Mouse (Mus musculus): Measurements from ENCODE around the gene Glb1. TPM values are rescaled to one million over a fixed set of nuclear protein-coding genes. Genes with fewer than 3 reads are reported as not detected.

The Glb1 gene
- total and polyA plus RNA-seq, 3 experiments = 12.2 to 20.8 (median 14.8) TPM

DNA sequence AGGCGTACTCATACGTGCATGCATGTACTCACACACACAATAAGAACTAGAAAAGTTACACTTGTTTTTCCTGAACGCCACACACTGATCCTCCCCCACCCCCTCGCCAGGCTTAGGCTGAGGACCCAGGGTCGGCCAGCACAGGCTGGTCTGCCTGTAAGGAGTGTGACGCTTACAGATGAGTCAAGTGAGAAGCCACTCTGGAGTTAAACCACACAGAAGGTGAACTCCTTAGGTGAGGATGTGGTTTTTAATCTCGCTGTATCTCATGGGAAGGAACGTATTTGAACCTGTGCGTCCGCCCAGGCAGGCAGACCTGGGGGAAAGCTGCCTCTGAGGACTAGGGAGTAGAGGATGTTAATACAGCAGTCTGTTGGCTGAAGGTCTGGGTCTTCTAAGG lies 39.7 kb downstream of the Glb1 start:
- H3K27me3 ChIP-seq (ENCODE audit: control insufficient read depth, insufficient read depth, low read length) = no peaks in the 10 kb centered on the region
- H3K79me2 ChIP-seq (replicated peaks; ENCODE audit: control insufficient read depth, insufficient read depth, low read length) = no peaks in the 10 kb centered on the region
- no peaks in the 10 kb centered on the region for H3K4me1 ChIP-seq (ENCODE audit: control insufficient read depth, insufficient read depth, low read length)
- 91% methylated on average over 10 of the region's 10 CpGs for WGBS
- intact Hi-C loops (cut with DNase I) = no loop called here
- no peak for DNase-seq
- H3K27ac ChIP-seq = no peak overlapping the region
- H3K4me3 ChIP-seq = no peak overlapping the region
- TF ChIP-seq POLR2A (IDR thresholded peaks at IDR 0.05; ENCODE audit: insufficient read depth, low read depth, low read length) = no peak
- no peak for TF ChIP-seq CTCF (IDR thresholded peaks at IDR 0.05)
- TF ChIP-seq EP300 (IDR thresholded peaks at IDR 0.05; ENCODE audit: insufficient read depth, low read depth, low read length) = no peak
- no peak overlapping the region for H3K9ac ChIP-seq (ENCODE audit: low read depth, low read length)
- no peaks in the 10 kb centered on the region for H3K36me3 ChIP-seq (ENCODE audit: control insufficient read depth, insufficient read depth, low read length)

DNA sequence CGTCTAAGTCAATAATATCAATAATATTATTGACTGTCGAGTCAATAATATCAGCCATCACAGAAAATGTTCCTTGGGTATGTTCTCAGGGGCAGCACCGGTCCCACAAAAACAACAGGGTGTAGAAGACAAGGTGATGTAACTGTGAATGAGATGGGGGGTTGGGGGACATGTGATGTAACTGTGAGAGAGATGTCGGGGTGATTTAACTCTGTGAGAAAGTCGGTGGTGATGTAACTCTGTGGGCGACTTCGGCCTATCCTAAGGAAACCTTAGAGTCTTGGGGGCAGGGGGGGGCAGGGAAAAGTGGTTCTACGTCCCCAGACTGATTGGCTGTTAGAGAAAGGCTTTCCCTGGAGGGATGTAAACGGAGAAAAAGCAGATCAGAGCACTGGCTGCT lies 41.3 kb downstream of the Glb1 start:
- Histone ChIP-seq H3K36me3 (ENCODE audit: control insufficient read depth, insufficient read depth, low read length) (no peaks in the 10 kb centered on the region), H3K4me3 (no peak overlapping the region), H3K4me1 (ENCODE audit: control insufficient read depth, insufficient read depth, low read length) (no peaks in the 10 kb centered on the region), H3K9ac (ENCODE audit: low read depth, low read length) (no peak overlapping the region), H3K27me3 (ENCODE audit: control insufficient read depth, insufficient read depth, low read length) (no peaks in the 10 kb centered on the region), H3K27ac (no peak overlapping the region), H3K79me2 (replicated peaks; ENCODE audit: control insufficient read depth, insufficient read depth, low read length) (no peaks in the 10 kb centered on the region)
- DNase-seq = no peak
- 96% methylated on average over 9 of the region's 9 CpGs for WGBS
- TF ChIP-seq EP300 (IDR thresholded peaks at IDR 0.05; ENCODE audit: insufficient read depth, low read depth, low read length) (no peak), CTCF (IDR thresholded peaks at IDR 0.05) (no peak), POLR2A (IDR thresholded peaks at IDR 0.05; ENCODE audit: insufficient read depth, low read depth, low read length) (no peak)
- intact Hi-C loops (cut with DNase I) = no loop called here

DNA sequence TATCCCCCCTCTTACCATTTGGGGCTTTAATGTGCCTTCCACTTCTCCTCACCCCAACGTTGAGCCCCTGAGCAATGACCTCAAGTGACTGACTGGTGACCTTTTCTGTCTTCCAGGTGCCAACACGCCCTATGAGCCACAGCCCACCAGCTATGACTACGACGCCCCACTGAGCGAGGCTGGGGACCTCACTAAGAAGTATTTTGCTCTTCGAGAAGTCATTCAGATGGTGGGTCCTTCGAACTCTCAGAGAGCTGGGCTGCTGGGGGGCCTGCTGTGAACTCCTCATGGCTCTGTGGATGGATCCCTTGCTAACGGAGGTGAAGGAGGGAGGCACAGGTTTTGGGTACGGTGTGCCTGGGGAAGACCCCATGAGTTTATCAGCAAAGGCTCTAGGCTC lies 42.0 kb downstream of the Glb1 start:
- TF ChIP-seq POLR2A (IDR thresholded peaks at IDR 0.05; ENCODE audit: insufficient read depth, low read depth, low read length) = no peak
- TF ChIP-seq CTCF (IDR thresholded peaks at IDR 0.05) = no peak
- TF ChIP-seq EP300 (IDR thresholded peaks at IDR 0.05; ENCODE audit: insufficient read depth, low read depth, low read length) = no peak
- Histone ChIP-seq H3K36me3 (ENCODE audit: control insufficient read depth, insufficient read depth, low read length) (no peaks in the 10 kb centered on the region), H3K4me1 (ENCODE audit: control insufficient read depth, insufficient read depth, low read length) (no peaks in the 10 kb centered on the region), H3K9ac (ENCODE audit: low read depth, low read length) (no peak overlapping the region), H3K79me2 (replicated peaks; ENCODE audit: control insufficient read depth, insufficient read depth, low read length) (no peaks in the 10 kb centered on the region), H3K4me3 (no peak overlapping the region), H3K27me3 (ENCODE audit: control insufficient read depth, insufficient read depth, low read length) (no peaks in the 10 kb centered on the region), H3K27ac (no peak overlapping the region)
- no peak for DNase-seq
- WGBS = 89% methylated on average over 9 of the region's 9 CpGs
- intact Hi-C loops (cut with DNase I) = no loop called here

- Histone ChIP-seq H3K4me1 (ENCODE audit: control insufficient read depth, insufficient read depth, low read length) (no peaks in the 10 kb centered on the region), H3K27me3 (ENCODE audit: control insufficient read depth, insufficient read depth, low read length) (no peaks in the 10 kb centered on the region), H3K36me3 (ENCODE audit: control insufficient read depth, insufficient read depth, low read length) (no peaks in the 10 kb centered on the region), H3K79me2 (replicated peaks; ENCODE audit: control insufficient read depth, insufficient read depth, low read length) (no peaks in the 10 kb centered on the region), H3K9ac (ENCODE audit: low read depth, low read length) (no peak overlapping the region), H3K27ac (no peak overlapping the region), H3K4me3 (no peak overlapping the region)
- intact Hi-C loops (cut with DNase I) = no loop called here
- DNase-seq = no peak
- no peak for TF ChIP-seq POLR2A (IDR thresholded peaks at IDR 0.05; ENCODE audit: insufficient read depth, low read depth, low read length)
- TF ChIP-seq EP300 (IDR thresholded peaks at IDR 0.05; ENCODE audit: insufficient read depth, low read depth, low read length) = no peak
- no peak for TF ChIP-seq CTCF (IDR thresholded peaks at IDR 0.05)
- WGBS = 89% methylated on average over 8 of the region's 8 CpGs
Observed at GRCm38 (mm10) chr9:114443351-114443750, 42.5 kb downstream of the Glb1 start.

DNA sequence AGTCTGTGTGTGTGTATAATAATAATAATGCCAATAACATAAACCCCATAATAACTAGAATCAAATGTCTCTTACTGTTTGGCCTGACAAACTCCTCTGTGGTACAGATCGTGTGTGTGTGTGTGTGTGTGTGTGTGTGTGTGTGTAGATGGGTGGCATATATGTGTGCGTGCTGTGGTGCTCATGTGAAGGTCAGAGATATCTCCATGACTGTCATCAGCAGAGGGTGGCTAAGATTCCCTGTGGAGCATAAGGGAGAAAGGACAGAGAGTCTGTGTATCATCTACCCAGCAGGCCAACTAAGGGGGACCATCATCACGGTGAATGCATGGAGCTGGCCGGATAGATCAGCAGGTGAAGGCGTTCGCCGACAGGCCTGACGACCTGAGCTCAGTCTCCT lies 46.0 kb downstream of the Glb1 start:
- TF ChIP-seq EP300 (IDR thresholded peaks at IDR 0.05; ENCODE audit: insufficient read depth, low read depth, low read length) (no peak), CTCF (IDR thresholded peaks at IDR 0.05) (no peak), POLR2A (IDR thresholded peaks at IDR 0.05; ENCODE audit: insufficient read depth, low read depth, low read length) (no peak)
- Histone ChIP-seq H3K4me3 (no peak overlapping the region), H3K27me3 (ENCODE audit: control insufficient read depth, insufficient read depth, low read length) (no peaks in the 10 kb centered on the region), H3K9ac (ENCODE audit: low read depth, low read length) (no peak overlapping the region), H3K79me2 (replicated peaks; ENCODE audit: control insufficient read depth, insufficient read depth, low read length) (no peaks in the 10 kb centered on the region), H3K4me1 (ENCODE audit: control insufficient read depth, insufficient read depth, low read length) (no peaks in the 10 kb centered on the region), H3K27ac (no peak overlapping the region), H3K36me3 (ENCODE audit: control insufficient read depth, insufficient read depth, low read length) (no peaks in the 10 kb centered on the region)
- WGBS = 84% methylated on average over 8 of the region's 8 CpGs
- no peak for DNase-seq
- intact Hi-C loops (cut with DNase I) = no loop called here

- Histone ChIP-seq H3K79me2 (replicated peaks; ENCODE audit: control insufficient read depth, insufficient read depth, low read length) (no peaks in the 10 kb centered on the region), H3K9ac (ENCODE audit: low read depth, low read length) (no peak overlapping the region), H3K4me1 (ENCODE audit: control insufficient read depth, insufficient read depth, low read length) (no peaks in the 10 kb centered on the region), H3K4me3 (no peak overlapping the region), H3K27ac (no peak overlapping the region), H3K27me3 (ENCODE audit: control insufficient read depth, insufficient read depth, low read length) (no peaks in the 10 kb centered on the region), H3K36me3 (ENCODE audit: control insufficient read depth, insufficient read depth, low read length) (no peaks in the 10 kb centered on the region)
- intact Hi-C loops (cut with DNase I) = no loop called here
- TF ChIP-seq POLR2A (IDR thresholded peaks at IDR 0.05; ENCODE audit: insufficient read depth, low read depth, low read length) = no peak
- WGBS = 83% methylated on average over 5 of the region's 5 CpGs
- no peak for DNase-seq
Observed at GRCm38 (mm10) chr9:114448700-114449099, 47.8 kb downstream of the Glb1 start.

All from heart, adult 2 months (tissue).